Mouse (Mus musculus): ENCODE measurements around the gene Cct7. TPM values are rescaled to one million over a fixed set of nuclear protein-coding genes. Genes with fewer than 3 reads are reported as not detected.
A peak's percentile ranks its signal among the peaks of the same experiment; 100 is the strongest.

Gene Cct7
- polyA plus RNA-seq, 1 experiment, result 166 TPM

DNA sequence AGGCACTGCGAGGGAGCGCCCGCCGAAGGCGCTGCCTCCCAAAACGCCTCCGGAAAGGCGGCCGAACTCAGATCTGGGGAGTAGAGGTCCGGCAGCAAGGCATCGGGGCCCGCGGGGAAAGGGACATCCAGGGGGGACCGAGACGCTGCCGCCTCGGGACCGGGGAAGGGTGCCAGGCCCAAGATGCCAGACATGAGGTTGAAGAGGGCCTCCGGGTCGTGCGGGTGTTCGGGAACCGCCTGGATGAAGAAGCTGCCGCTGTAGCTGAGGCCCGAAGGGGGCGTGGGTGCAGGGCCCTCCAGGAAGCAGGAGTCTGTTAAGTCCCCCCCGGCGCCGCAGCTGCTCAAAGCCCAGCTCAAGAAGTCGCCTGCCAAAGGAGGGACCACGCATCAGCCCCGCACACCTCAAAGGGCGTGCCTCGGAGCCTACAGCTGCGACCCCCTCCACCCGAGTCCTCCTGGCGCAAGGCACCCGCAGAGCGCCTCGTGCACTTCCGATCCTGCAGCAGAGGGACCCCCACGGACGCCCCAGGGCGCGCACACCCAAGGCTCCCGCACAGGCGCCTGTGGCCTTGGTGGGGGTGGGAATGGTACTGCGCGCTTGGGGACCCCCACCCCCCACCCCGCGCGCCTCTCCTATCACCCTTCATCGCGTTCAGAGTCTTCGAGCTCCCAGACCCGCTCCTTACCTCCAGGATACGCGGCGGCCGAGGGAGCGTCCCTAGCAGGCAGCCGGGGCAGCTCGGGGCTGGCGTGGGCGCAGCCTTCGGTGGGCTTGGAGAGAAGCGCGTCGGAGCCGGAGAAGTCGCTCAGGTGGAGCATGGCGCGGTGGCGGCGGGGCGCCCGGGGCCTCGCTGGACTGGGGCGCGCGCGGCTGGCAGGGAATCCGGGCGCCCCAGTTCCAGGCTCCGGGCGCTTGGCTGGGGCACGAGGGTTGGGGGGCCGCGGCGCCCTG lies 61.5 kb downstream of the Cct7 start:
- DNase-seq, result no peak
- H3K27me3 ChIP-seq (ENCODE audit: control insufficient read depth, insufficient read depth, low read length), result peaks cover 13% of the 10 kb centered on the region
- H3K4me3 ChIP-seq (ENCODE audit: control insufficient read depth, insufficient read depth, low read length), result peak overlapping the region; percentile 19
- H3K36me3 ChIP-seq (ENCODE audit: control insufficient read depth, insufficient read depth, low read length), result no peaks in the 10 kb centered on the region
- no peak overlapping the region for H3K27ac ChIP-seq (ENCODE audit: control insufficient read depth, insufficient read depth, low read length)
- 5% methylated on average over 90 of the region's 90 CpGs for WGBS
- TF ChIP-seq CTCF (IDR thresholded peaks at IDR 0.05; ENCODE audit: borderline replicate concordance, control insufficient read depth, extremely low read depth, insufficient read depth, low read length, poor library complexity), result no peak
- peaks cover 8% of the 10 kb centered on the region; the same call in 1 of the 2 replicates for H3K4me1 ChIP-seq (replicated peaks; ENCODE audit: control insufficient read depth, insufficient read depth, low read length)

DNA sequence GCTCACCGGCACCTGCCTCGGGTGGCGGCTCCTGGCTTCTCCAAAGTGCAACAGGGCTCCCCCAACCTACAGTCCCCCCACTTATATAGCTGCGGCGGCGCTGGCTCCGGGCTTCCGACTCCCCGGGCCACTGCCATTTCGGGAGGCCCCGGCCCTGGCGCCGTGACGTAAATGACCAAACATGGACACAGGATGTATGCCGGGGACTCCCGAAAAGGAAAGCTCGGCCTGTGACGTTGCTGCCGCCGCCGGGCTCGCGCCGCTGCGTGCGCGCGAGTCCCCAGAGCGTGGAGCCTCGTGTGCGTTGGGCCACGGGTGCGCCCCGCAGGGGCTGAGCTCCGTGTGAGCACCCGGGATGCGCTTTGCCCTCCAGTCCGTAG lies 62.2 kb downstream of the Cct7 start, which contains the start of gene Egr4:
Egr4 (minus strand) TSS at position 59 of the 380 bp plus-strand sequence.
- Histone ChIP-seq H3K27ac (ENCODE audit: control insufficient read depth, insufficient read depth, low read length) (no peak within 1 kb of the TSS), H3K27me3 (ENCODE audit: control insufficient read depth, insufficient read depth, low read length) (peaks cover 13% of the 10 kb centered on the region), H3K4me3 (ENCODE audit: control insufficient read depth, insufficient read depth, low read length) (peak within 1 kb of the TSS; percentile 19), H3K36me3 (ENCODE audit: control insufficient read depth, insufficient read depth, low read length) (no peaks in the 10 kb centered on the region), H3K4me1 (replicated peaks; ENCODE audit: control insufficient read depth, insufficient read depth, low read length) (peaks cover 8% of the 10 kb centered on the region; the same call in 1 of the 2 replicates)
- peak; percentile 22 for DNase-seq
- 1% methylated on average over 38 of the region's 38 CpGs for WGBS
- TF ChIP-seq CTCF (IDR thresholded peaks at IDR 0.05; ENCODE audit: borderline replicate concordance, control insufficient read depth, extremely low read depth, insufficient read depth, low read length, poor library complexity) (no peak), POLR2A (IDR thresholded peaks at IDR 0.05; ENCODE audit: control insufficient read depth, extremely low read depth, insufficient read depth, low read length, poor library complexity) (no peak)

GRCm38 (mm10) chr6:85515941-85516340 lies 64.6 kb downstream of the Cct7 start:
- 79% methylated on average over 4 of the region's 4 CpGs for WGBS
- H3K4me1 ChIP-seq (replicated peaks; ENCODE audit: control insufficient read depth, insufficient read depth, low read length), result peaks cover 8% of the 10 kb centered on the region; the same call in 1 of the 2 replicates
- no peaks in the 10 kb centered on the region for H3K36me3 ChIP-seq (ENCODE audit: control insufficient read depth, insufficient read depth, low read length)
- no peak overlapping the region for H3K4me3 ChIP-seq (ENCODE audit: control insufficient read depth, insufficient read depth, low read length)
- peaks cover 7% of the 10 kb centered on the region for H3K27me3 ChIP-seq (ENCODE audit: control insufficient read depth, insufficient read depth, low read length)
- no peak for TF ChIP-seq CTCF (IDR thresholded peaks at IDR 0.05; ENCODE audit: borderline replicate concordance, control insufficient read depth, extremely low read depth, insufficient read depth, low read length, poor library complexity)
- TF ChIP-seq POLR2A (IDR thresholded peaks at IDR 0.05; ENCODE audit: control insufficient read depth, extremely low read depth, insufficient read depth, low read length, poor library complexity), result no peak
- H3K27ac ChIP-seq (ENCODE audit: control insufficient read depth, insufficient read depth, low read length), result no peak overlapping the region
- DNase-seq, result no peak

Other genes starting within 250 kb of the Cct7 start
- gene Sfxn5, start 118.1 kb upstream of the Cct7 start, polyA plus RNA-seq (2012; rRNA removed), result 3.7 and 5.9 TPM in 2 replicates
- 10.2 and 13.5 TPM in 2 replicates for gene Rab11fip5, start 76.9 kb upstream of the Cct7 start, polyA plus RNA-seq (2012; rRNA removed)
- gene Noto, start 27.6 kb upstream of the Cct7 start, polyA plus RNA-seq (2012; rRNA removed), result 0.22 TPM in 1 of 2 replicates, not detected in the other
- gene Smyd5, start 19.5 kb upstream of the Cct7 start, polyA plus RNA-seq (2012; rRNA removed), result 28.4 and 30.0 TPM in 2 replicates
- 41.5 and 42.6 TPM in 2 replicates for gene Pradc1, start 456 bp downstream of the Cct7 start, polyA plus RNA-seq (2012; rRNA removed)
- gene Fbxo41, start 51.5 kb downstream of the Cct7 start, polyA plus RNA-seq (2012; rRNA removed), result 0.03 and 0.04 TPM in 2 replicates
- gene Egr4, start 62.1 kb downstream of the Cct7 start, polyA plus RNA-seq (2012; rRNA removed), result 0.12 and 0.19 TPM in 2 replicates
- gene Alms1, start 136.0 kb downstream of the Cct7 start, polyA plus RNA-seq (2012; rRNA removed), result 2.4 and 2.7 TPM in 2 replicates

Data from thymus, adult 2 months (tissue).